Mouse (Mus musculus): ENCODE data around the gene Npsr1. TPM values are rescaled to one million over a fixed set of nuclear protein-coding genes. Genes with fewer than 3 reads are reported as not detected.

Npsr1 gene
- polyA plus RNA-seq, 1 experiment from 2014 or later: not detected

DNA sequence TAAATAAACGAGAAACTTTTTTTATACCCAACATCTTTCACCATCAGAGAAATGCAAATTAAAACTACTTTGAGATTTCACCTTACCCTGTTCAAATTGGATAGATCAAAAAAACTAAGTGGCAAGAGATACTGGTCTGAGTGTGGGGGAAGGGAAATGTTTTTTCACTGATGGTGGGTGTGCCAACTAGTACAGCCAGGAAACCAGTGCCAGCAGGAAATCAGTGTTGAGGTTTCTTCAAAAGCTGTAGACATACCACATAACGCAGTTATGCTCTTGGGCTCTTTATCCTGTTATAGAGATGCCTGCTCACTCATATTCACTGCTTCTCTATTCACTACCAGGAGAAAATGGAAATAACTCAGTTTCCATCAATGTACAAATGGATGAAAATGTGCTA, 233.9 kb downstream of the Npsr1 start:
- Histone ChIP-seq H3K4me1 (replicated peaks) (no peaks in the 10 kb centered on the region), H3K27me3 (ENCODE audit: insufficient read depth, poor library complexity, severe bottlenecking) (no peaks in the 10 kb centered on the region), H3K36me3 (no peaks in the 10 kb centered on the region), H3K4me3 (no peak overlapping the region), H3K27ac (no peak overlapping the region), H3K9me3 (no peaks in the 10 kb centered on the region)
- no peak for DNase-seq (ENCODE audit: low spot score)
- WGBS: 81% methylated on average over 2 of the region's 2 CpGs

DNA sequence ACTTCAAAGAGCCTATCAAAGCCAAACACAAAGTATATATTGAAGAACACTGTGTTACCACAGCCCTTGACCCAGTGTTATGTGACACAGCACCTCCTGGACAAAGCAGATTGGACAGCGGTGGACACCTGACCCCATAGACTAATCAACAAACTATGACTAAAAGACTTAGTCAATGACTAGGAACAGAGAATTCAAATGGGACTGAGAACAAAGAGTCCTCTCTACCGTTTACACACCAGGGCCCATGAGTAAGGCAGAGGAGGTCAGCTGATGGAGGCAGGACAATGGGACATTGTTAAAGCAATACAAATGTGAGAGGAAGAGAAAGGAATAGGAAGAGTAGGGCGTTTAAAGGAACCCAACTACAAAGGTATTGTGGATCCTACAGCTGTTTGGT, 243.5 kb downstream of the Npsr1 start:
- H3K9me3 ChIP-seq: no peaks in the 10 kb centered on the region
- no peaks in the 10 kb centered on the region for H3K4me1 ChIP-seq (replicated peaks)
- no peaks in the 10 kb centered on the region for H3K27me3 ChIP-seq (ENCODE audit: insufficient read depth, poor library complexity, severe bottlenecking)
- no peak overlapping the region for H3K4me3 ChIP-seq
- 38% methylated on average over 3 of the region's 3 CpGs for WGBS
- no peaks in the 10 kb centered on the region for H3K36me3 ChIP-seq
- no peak overlapping the region for H3K27ac ChIP-seq
- no peak for DNase-seq (ENCODE audit: low spot score)

GRCm38 (mm10) chr9:24347011-24347410, 249.2 kb downstream of the Npsr1 start:
- WGBS: 31% methylated on average over 1 of the region's 1 CpGs
- H3K27ac ChIP-seq: no peak overlapping the region
- no peaks in the 10 kb centered on the region for H3K36me3 ChIP-seq
- H3K4me3 ChIP-seq: no peak overlapping the region
- no peaks in the 10 kb centered on the region for H3K9me3 ChIP-seq
- no peaks in the 10 kb centered on the region for H3K27me3 ChIP-seq (ENCODE audit: insufficient read depth, poor library complexity, severe bottlenecking)
- H3K4me1 ChIP-seq (replicated peaks): no peaks in the 10 kb centered on the region
- no peak for DNase-seq (ENCODE audit: low spot score)

DNA sequence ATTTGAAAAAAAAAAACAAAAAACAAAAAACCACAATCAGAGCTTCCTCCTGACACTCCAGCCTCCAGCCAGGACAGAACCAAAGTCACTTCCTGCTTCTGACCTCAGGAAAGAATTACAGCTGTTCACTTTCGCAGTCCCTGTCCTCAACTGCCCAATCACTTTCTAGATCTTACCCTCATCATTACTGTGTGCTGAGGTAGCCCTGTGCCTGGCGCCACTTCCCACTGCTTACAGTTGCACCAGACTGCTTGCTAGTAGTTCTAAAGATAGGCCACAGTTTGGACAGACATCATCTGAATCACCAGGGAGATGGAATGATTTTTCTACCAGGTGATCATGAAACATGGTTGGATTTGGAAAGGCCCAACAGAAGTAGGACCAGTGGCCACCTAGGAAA, 251.7 kb downstream of the Npsr1 start:
- H3K36me3 ChIP-seq: no peaks in the 10 kb centered on the region
- H3K27me3 ChIP-seq (ENCODE audit: insufficient read depth, poor library complexity, severe bottlenecking): no peaks in the 10 kb centered on the region
- DNase-seq (ENCODE audit: low spot score): no peak
- no peak overlapping the region for H3K27ac ChIP-seq
- H3K9me3 ChIP-seq: no peaks in the 10 kb centered on the region
- no peaks in the 10 kb centered on the region for H3K4me1 ChIP-seq (replicated peaks)
- 93% methylated on average over 2 of the region's 2 CpGs for WGBS
- no peak overlapping the region for H3K4me3 ChIP-seq

GRCm38 (mm10) chr9:24351402-24351801, 253.6 kb downstream of the Npsr1 start:
- H3K4me1 ChIP-seq (replicated peaks): no peaks in the 10 kb centered on the region
- WGBS: 91% methylated on average over 3 of the region's 3 CpGs
- no peaks in the 10 kb centered on the region for H3K36me3 ChIP-seq
- H3K27ac ChIP-seq: no peak overlapping the region
- no peak for DNase-seq (ENCODE audit: low spot score)
- no peaks in the 10 kb centered on the region for H3K9me3 ChIP-seq
- H3K4me3 ChIP-seq: no peak overlapping the region
- H3K27me3 ChIP-seq (ENCODE audit: insufficient read depth, poor library complexity, severe bottlenecking): no peaks in the 10 kb centered on the region
